Mouse (Mus musculus) liver, embryonic 13.5 days (tissue): ENCODE measurements at regions not wholly inside any gene's neighbourhood (a gene's known extent, or its start where the extent isn't known, plus 50 kb on each side); places are given as distances from the start of the nearest gene placed in this dataset.
"Not testable (repeated sequence)": the region's sequence is repeated elsewhere in the genome, so short reads cannot be mapped to it uniquely, and the experiment has no call there.

Experiments
- ATAC-seq: fragments of 200-750 bp; cut with Nextera tagmentation; 2 replicates; pipeline ENCODE4 v1.8.0; 2017; ENCODE audit warnings: low read depth, mild to moderate bottlenecking, moderate number of reproducible peaks, moderate library complexity
- DNase-seq: peaks from one replicate; pipeline ENCODE4 v3.0.0; 2022
- H3K27ac ChIP-seq: fragments of 300-500 bp; sonication (generic); 2 replicates; pipeline ENCODE4 v1.5.1; 2015; ENCODE audit warnings: moderate library complexity, mild to moderate bottlenecking, inconsistent platforms
- H3K27me3 ChIP-seq: fragments of 300-500 bp; sonication (generic); 2 replicates; pipeline ENCODE4 v1.6.1; 2015; ENCODE audit warnings: mild to moderate bottlenecking, inconsistent platforms
- H3K36me3 ChIP-seq: fragments of 300-500 bp; sonication (generic); 2 replicates; pipeline ENCODE4 v1.6.1; 2015; ENCODE audit warnings: mild to moderate bottlenecking, inconsistent platforms
- H3K4me1 ChIP-seq: fragments of 300-500 bp; sonication (generic); replicated peaks from 2 replicates; pipeline ENCODE4 v1.6.1; 2015; ENCODE audit warnings: inconsistent platforms
- H3K4me2 ChIP-seq: fragments of 300-500 bp; sonication (generic); 2 replicates; pipeline ENCODE4 v1.6.1; 2015; ENCODE audit warnings: inconsistent platforms, mild to moderate bottlenecking, moderate library complexity
- H3K4me3 ChIP-seq: fragments of 300-500 bp; sonication (generic); replicated peaks from 2 replicates; pipeline ENCODE4 v1.5.1; 2015; ENCODE audit warnings: mild to moderate bottlenecking, inconsistent platforms
- H3K9ac ChIP-seq: fragments of 300-500 bp; sonication (generic); 2 replicates; pipeline ENCODE4 v1.6.1; 2015; ENCODE audit warnings: mild to moderate bottlenecking, inconsistent platforms
- H3K9me3 ChIP-seq: fragments of 300-500 bp; sonication (generic); replicated peaks from 2 replicates; pipeline ENCODE4 v1.6.1; 2016; ENCODE audit warnings: inconsistent platforms
- WGBS: fragments of 180-500 bp; shearing (Covaris S2); methylation state at CpG from one replicate; pipeline ENCODE4 v1.1.7; 2015; ENCODE audit not compliant: insufficient replicate concordance; 5-methylcytosine and 5-hydroxymethylcytosine counted together

DNA sequence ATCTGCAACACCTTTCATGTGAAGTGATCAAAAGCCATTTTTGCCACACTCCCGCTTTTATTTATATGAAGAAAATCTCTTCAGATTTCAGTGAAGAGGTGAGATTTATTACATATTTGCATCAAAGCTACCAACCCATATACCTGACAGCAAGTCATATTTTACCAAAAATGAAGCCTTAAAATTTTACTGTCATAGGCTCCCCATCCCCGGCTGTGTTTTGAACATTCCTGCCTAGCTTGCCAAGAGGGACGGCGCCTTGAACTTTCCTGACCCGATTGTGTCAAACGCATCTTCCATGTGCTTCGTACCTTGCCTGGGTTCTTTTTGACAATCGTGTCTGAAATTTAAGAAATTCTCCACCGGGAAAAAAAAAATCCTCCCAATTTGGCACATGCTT is 173.3 kb upstream of the Six2 start:
- H3K4me1 ChIP-seq, result no peaks in the 10 kb centered on the region
- 77% methylated on average over 9 of the region's 9 CpGs for WGBS
- H3K9ac ChIP-seq, result no peak overlapping the region
- H3K27ac ChIP-seq, result no peak overlapping the region
- no peaks in the 10 kb centered on the region for H3K36me3 ChIP-seq
- no peak overlapping the region for H3K4me2 ChIP-seq
- H3K9me3 ChIP-seq, result no peaks in the 10 kb centered on the region
- H3K27me3 ChIP-seq, result no peaks in the 10 kb centered on the region
- DNase-seq (no peak), ATAC-seq (no peak)
- H3K4me3 ChIP-seq, result no peak overlapping the region

DNA sequence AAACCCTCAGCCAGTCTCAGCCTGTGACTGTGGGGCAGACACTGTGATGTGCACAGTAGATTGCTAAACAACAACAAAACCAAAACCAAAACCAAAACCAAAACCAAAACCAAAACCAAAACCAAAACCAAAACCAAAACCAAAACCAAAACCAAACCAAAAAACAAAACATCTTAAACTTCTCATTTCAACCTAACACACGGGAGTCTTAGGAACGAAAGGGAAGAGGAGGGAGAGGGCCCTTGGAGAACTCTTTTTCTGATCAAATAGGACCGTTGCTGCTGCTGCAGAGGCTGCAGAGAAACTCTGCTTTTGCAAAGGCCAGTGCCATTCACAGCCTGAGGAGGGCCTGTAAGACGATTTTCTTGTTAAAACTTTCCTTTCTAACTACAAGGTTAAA is 172.7 kb upstream of the Six2 start:
- 42% methylated on average over 4 of the region's 4 CpGs for WGBS
- H3K27ac ChIP-seq, result no peak overlapping the region
- no peaks in the 10 kb centered on the region for H3K27me3 ChIP-seq
- no peak overlapping the region for H3K4me2 ChIP-seq
- no peak for DNase-seq
- H3K4me1 ChIP-seq, result no peaks in the 10 kb centered on the region
- H3K4me3 ChIP-seq, result no peak overlapping the region
- no peaks in the 10 kb centered on the region for H3K9me3 ChIP-seq
- H3K9ac ChIP-seq, result no peak overlapping the region
- H3K36me3 ChIP-seq, result no peaks in the 10 kb centered on the region
- ATAC-seq, result no peak

DNA sequence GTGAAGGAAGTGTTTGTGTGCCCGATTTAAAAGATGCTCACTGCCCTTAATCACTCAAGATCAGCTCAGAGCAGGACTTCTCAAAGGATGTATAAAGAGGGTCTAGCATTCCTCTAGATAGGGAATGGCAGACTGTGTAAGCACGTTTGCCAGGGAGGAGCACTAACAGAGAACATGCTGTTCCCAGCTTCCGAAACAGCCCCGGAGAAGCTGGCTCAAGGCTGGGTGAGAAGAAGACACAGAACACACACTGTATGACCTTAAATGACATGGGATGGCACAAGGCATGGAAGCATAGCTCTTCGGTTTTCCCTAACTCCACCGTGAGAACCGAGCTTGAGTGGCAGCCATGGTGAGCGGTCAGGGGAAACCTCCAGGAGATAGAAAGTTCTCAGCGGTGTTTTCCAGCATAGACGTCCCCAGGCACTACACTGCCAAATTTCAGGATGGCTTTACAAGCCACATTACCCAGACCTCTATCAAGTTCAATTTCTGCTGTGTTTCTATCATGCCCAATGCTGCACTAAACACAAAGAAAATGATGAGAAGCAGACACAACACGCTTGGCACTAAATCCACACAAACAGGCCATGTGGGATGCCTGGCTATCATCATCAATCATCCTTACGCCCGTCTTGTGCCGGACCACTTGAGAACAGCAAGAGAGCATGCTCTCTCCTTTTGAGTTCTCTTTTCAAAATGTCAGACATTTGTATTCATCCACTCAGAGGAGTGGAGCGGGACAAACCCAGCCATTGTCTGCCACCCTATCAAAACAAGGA is 172.0 kb upstream of the Six2 start:
- no peaks in the 10 kb centered on the region for H3K4me1 ChIP-seq
- no peaks in the 10 kb centered on the region for H3K27me3 ChIP-seq
- no peak overlapping the region for H3K9ac ChIP-seq
- no peak overlapping the region for H3K4me2 ChIP-seq
- WGBS, result 78% methylated on average over 15 of the region's 15 CpGs
- H3K9me3 ChIP-seq, result no peaks in the 10 kb centered on the region
- DNase-seq (no peak), ATAC-seq (no peak)
- H3K36me3 ChIP-seq, result no peaks in the 10 kb centered on the region
- no peak overlapping the region for H3K27ac ChIP-seq
- H3K4me3 ChIP-seq, result no peak overlapping the region

DNA sequence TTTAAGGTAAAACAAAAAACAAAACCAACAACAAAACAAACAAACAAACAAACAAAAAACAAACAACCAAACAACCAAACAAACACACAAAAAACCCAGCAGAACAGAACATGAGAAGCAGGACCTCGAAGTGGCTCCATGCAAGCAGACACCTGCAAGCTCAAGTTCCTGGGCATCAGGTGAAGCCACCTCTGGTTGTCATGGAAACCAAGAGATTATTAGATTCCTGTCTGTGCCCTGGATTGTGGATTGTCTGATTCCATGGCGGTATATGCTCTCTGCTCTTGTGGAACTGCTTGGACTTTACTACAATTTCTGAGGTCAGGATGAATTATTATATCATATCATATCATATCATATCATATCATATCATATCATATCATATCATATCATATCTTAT is 170.4 kb upstream of the Six2 start:
- H3K4me2 ChIP-seq, result no peak overlapping the region
- H3K36me3 ChIP-seq, result no peaks in the 10 kb centered on the region
- no peak overlapping the region for H3K4me3 ChIP-seq
- WGBS, result 63% methylated on average over 2 of the region's 2 CpGs
- ATAC-seq, result no peak
- H3K27ac ChIP-seq, result no peak overlapping the region
- no peaks in the 10 kb centered on the region for H3K9me3 ChIP-seq
- no peak overlapping the region for H3K9ac ChIP-seq
- no peaks in the 10 kb centered on the region for H3K4me1 ChIP-seq
- DNase-seq, result no peak
- H3K27me3 ChIP-seq, result no peaks in the 10 kb centered on the region

DNA sequence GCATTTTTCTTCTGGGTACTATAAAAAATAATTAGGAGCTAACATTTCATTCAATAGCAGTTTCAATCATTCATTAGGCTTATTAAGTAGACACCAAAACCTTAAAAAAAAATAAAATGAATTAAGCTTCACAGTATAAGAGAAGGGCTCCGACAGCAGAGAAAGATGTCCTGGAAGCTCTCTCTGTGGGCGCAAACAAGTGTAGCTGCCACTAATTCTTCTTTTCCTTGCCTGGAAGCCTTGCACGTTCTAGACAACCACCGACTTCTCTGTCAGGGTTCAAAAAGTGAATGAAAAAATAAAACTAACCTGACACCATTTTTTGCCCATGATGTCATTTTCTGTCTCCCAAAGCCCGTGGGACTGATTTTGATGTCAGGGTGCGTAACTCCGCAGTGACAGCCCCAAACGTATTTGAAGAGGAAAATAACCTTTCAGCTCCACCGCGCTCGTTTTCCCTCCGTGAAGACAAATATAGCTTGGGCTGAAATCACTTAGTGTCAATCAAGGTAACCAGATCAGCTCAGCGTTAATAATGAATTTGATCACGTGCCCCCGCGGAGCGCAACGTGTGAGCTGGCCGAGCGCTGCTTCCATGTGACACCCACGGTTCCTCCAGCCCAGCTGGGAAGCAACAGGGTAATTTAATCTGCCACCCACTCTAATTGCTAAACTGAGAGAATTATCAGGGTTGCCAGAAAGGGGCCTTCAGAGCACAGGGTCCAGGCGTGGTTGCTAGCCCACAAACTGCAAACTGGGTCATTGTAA is 169.8 kb upstream of the Six2 start:
- no peaks in the 10 kb centered on the region for H3K36me3 ChIP-seq
- H3K4me2 ChIP-seq, result no peak overlapping the region
- no peak overlapping the region for H3K4me3 ChIP-seq
- no peak overlapping the region for H3K27ac ChIP-seq
- H3K27me3 ChIP-seq, result no peaks in the 10 kb centered on the region
- no peak overlapping the region for H3K9ac ChIP-seq
- H3K4me1 ChIP-seq, result no peaks in the 10 kb centered on the region
- DNase-seq, result no peak
- 57% methylated on average over 22 of the region's 22 CpGs for WGBS
- no peak for ATAC-seq
- H3K9me3 ChIP-seq, result no peaks in the 10 kb centered on the region

DNA sequence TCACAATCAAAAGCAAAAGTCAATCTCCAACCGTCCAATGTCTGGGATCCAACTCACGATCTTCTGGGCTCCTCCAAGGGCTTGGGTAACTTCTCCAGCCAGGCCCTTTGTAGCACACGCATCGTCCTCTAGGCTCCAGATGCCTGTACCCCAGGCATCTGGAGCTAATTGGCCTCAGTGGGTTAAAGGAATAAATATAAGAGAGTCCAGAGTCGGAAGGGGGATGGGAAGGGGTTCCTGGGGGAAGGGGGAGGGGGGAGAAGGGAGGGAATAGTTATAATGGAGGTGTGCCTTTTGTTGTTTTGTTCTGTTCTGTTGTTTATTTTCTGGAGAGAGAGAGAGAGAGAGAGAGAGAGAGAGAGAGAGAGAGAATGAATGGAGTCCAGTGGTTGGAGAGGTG is 168.8 kb upstream of the Six2 start:
- not testable (repeated sequence) for H3K4me3 ChIP-seq, H3K9me3 ChIP-seq, DNase-seq, H3K9ac ChIP-seq, H3K36me3 ChIP-seq, ATAC-seq, H3K4me2 ChIP-seq, H3K27ac ChIP-seq, H3K27me3 ChIP-seq, H3K4me1 ChIP-seq
- 60% methylated on average over 4 of the region's 5 CpGs for WGBS

DNA sequence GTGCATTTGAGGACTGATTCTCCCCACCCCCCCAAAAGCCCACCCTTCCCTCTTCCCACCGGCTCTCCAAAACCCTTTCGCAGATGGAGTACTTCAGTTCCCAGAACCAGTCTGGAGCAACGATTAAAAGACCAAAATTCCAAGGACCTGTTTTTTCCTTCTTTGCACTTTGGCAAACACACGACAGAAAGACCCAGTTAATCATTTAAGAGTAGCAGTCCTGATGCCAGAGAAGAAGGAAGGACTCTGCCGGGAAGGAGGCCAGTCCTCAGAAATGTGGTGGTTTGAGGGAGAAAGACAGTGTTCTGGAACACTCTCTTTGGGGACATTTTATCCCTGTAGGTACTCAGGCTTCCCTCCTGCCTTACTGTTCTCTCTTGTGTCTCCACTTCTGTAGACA is 165.1 kb upstream of the Six2 start:
- H3K27ac ChIP-seq, result no peak overlapping the region
- H3K9me3 ChIP-seq, result no peaks in the 10 kb centered on the region
- no peaks in the 10 kb centered on the region for H3K27me3 ChIP-seq
- H3K4me3 ChIP-seq, result no peak overlapping the region
- H3K9ac ChIP-seq, result no peak overlapping the region
- no peak for ATAC-seq
- no peak for DNase-seq
- no peaks in the 10 kb centered on the region for H3K36me3 ChIP-seq
- 53% methylated on average over 5 of the region's 5 CpGs for WGBS
- H3K4me1 ChIP-seq, result no peaks in the 10 kb centered on the region
- no peak overlapping the region for H3K4me2 ChIP-seq

DNA sequence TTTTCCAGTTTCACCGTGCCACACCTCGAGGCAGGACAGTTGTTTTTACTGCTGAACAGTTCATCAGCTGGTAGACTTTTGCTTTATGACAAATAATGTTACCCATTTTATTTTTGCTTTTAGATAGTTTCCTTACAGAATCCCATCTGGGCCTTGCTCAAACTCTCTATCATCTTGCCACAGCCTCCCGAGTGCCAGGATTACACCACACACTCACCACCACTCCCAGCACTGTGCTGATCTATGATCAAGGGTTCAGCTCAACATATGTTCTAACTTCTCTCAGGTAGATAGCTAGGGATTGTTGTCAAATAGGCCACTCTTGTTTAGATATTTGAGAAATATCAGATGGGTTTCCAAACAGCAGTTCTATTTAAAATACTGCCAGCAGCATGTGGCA is 160.5 kb upstream of the Six2 start:
- no peak for DNase-seq
- Histone ChIP-seq H3K9ac (no peak overlapping the region), H3K27me3 (no peaks in the 10 kb centered on the region), H3K4me3 (no peak overlapping the region), H3K4me2 (no peak overlapping the region), H3K9me3 (no peaks in the 10 kb centered on the region), H3K27ac (no peak overlapping the region), H3K36me3 (no peaks in the 10 kb centered on the region), H3K4me1 (no peaks in the 10 kb centered on the region)
- 75% methylated on average over 3 of the region's 3 CpGs for WGBS
- no peak for ATAC-seq

DNA sequence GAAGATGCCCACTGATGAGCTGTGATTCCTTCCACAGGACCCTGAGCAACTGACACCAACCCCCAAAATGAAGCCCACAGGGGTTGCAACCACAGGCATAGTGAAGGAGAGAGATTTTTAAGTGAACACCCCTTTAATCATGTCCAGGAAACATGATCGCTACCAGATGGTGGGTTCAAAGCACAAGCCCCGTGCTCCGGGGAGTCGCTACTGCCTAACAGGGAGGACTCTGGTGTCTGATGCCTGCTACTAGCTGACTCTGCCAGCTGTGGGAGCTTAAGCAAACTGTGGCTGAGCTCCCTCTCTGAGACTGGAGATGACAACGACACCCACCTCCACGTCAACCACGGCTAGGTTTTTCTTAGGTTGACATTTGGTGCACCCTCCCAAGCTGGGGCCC is 159.7 kb upstream of the Six2 start:
- WGBS, result 73% methylated on average over 7 of the region's 7 CpGs
- H3K27ac ChIP-seq, result no peak overlapping the region
- DNase-seq, result no peak

DNA sequence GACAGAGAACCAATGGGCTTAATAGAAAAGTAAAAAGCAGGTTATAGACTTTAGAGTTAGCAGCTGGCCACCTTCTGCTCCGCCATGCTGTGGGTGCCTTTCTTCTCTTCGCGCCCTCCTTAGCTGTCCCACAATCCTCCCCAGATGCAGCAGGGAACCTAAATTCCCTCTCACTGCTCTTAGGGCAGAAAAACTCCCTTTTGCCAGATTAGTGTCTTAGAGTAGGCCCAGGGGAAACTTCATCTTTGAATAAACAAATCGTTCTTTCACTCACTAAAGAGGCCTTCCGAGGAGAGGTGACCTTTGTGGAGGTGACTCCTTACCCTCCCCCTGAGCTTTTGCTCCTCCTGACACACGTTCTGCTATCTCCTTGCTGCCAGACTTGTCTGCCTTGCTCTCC is 157.0 kb upstream of the Six2 start:
- ATAC-seq, result no peak
- Histone ChIP-seq H3K27me3 (no peaks in the 10 kb centered on the region), H3K27ac (no peak overlapping the region), H3K4me1 (no peaks in the 10 kb centered on the region), H3K36me3 (no peaks in the 10 kb centered on the region), H3K9ac (no peak overlapping the region), H3K4me3 (no peak overlapping the region), H3K4me2 (no peak overlapping the region), H3K9me3 (no peaks in the 10 kb centered on the region)
- WGBS, result 62% methylated on average over 6 of the region's 6 CpGs
- no peak for DNase-seq

More for the DNA sequence above, 159.7 kb upstream of the Six2 start:
- no peaks in the 10 kb centered on the region for H3K4me1 ChIP-seq
- no peak overlapping the region for H3K4me2 ChIP-seq
- H3K9me3 ChIP-seq, result no peaks in the 10 kb centered on the region
- H3K27me3 ChIP-seq, result no peaks in the 10 kb centered on the region
- no peak overlapping the region for H3K9ac ChIP-seq
- ATAC-seq, result no peak
- no peak overlapping the region for H3K4me3 ChIP-seq
- H3K36me3 ChIP-seq, result no peaks in the 10 kb centered on the region

DNA sequence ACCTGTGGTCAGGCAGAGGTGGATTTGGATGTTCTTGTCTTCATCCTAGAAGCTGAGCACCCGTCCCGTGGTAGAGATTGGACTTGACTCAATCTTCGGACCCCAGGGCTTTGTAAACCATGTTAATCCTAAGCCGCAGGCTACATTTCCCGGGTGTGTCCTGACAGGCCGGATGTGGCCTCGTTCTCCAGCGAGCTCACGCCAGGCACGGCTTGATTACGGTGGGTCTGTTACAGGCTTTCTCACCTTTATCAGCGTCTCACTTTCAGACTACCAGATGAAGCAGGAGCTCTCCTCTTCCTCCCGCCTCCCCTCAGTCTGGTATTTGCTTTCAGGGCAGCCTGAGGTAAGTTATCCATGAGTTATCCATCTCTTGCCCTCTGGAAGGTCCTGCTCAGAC is 156.4 kb upstream of the Six2 start:
- ATAC-seq (no peak), DNase-seq (no peak)
- 76% methylated on average over 13 of the region's 13 CpGs for WGBS
- H3K4me3 ChIP-seq, result no peak overlapping the region
- H3K9ac ChIP-seq, result no peak overlapping the region
- H3K4me2 ChIP-seq, result no peak overlapping the region
- no peaks in the 10 kb centered on the region for H3K27me3 ChIP-seq
- no peak overlapping the region for H3K27ac ChIP-seq
- H3K4me1 ChIP-seq, result no peaks in the 10 kb centered on the region
- no peaks in the 10 kb centered on the region for H3K36me3 ChIP-seq
- no peaks in the 10 kb centered on the region for H3K9me3 ChIP-seq

DNA sequence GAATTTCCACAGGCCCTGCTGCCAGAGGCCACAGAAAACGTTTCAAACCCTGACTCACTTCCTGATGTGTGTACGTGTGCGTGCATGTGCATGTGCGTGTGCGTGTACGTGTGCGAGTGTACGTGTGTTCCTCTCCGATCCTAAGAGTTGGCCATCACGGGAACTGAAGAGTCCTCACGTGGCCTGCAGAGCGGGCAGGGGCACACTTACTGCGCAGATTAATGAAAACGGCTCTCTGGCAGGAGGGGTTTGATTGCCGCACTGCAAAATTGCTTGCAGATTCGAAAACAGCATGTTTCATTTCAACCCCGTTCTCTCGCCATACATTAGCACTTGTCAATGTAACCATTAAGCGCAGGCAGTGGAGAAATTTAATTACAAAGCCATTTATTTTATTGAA is 135.0 kb upstream of the Six2 start:
- no peaks in the 10 kb centered on the region for H3K4me1 ChIP-seq
- no peaks in the 10 kb centered on the region for H3K36me3 ChIP-seq
- H3K9me3 ChIP-seq, result no peaks in the 10 kb centered on the region
- H3K27me3 ChIP-seq, result no peaks in the 10 kb centered on the region
- DNase-seq (no peak), ATAC-seq (no peak)
- H3K4me3 ChIP-seq, result no peak overlapping the region
- no peak overlapping the region for H3K27ac ChIP-seq
- H3K4me2 ChIP-seq, result no peak overlapping the region
- WGBS, result 79% methylated on average over 19 of the region's 19 CpGs
- no peak overlapping the region for H3K9ac ChIP-seq
